Mouse (Mus musculus) midbrain, embryonic 16.5 days (tissue): ENCODE measurements around the gene Nup214. TPM values are rescaled to one million over a fixed set of nuclear protein-coding genes. Genes with fewer than 3 reads are reported as not detected.

Experiments
- ATAC-seq: fragments of 200-750 bp; cut with Nextera tagmentation; 2 replicates; pipeline ENCODE4 v1.8.0; 2017; ENCODE audit warnings: moderate TSS enrichment
- H3K27ac ChIP-seq: fragments of 300-500 bp; sonication (generic); 2 replicates; pipeline ENCODE4 v1.5.1; 2014; ENCODE audit warnings: mild to moderate bottlenecking, low read length, mixed read lengths
- H3K27me3 ChIP-seq: fragments of 300-500 bp; sonication (generic); 2 replicates; pipeline ENCODE4 v1.6.1; 2014; ENCODE audit warnings: low read depth, low read length, mixed read lengths; ENCODE audit not compliant: control insufficient read depth, insufficient read depth
- H3K36me3 ChIP-seq: fragments of 300-500 bp; sonication (generic); 2 replicates; pipeline ENCODE4 v1.6.1; 2014; ENCODE audit warnings: mild to moderate bottlenecking, low read length, moderate library complexity, mixed read lengths; ENCODE audit not compliant: control insufficient read depth, insufficient read depth
- H3K4me1 ChIP-seq: fragments of 300-500 bp; sonication (generic); 2 replicates; pipeline ENCODE4 v1.6.1; 2014; ENCODE audit warnings: mild to moderate bottlenecking, low read length, mixed read lengths; ENCODE audit not compliant: control insufficient read depth, insufficient read depth
- H3K4me2 ChIP-seq: fragments of 300-500 bp; sonication (generic); 2 replicates; pipeline ENCODE4 v1.6.1; 2014; ENCODE audit warnings: mild to moderate bottlenecking, low read length, mixed read lengths
- H3K4me3 ChIP-seq: fragments of 300-500 bp; sonication (generic); 2 replicates; pipeline ENCODE4 v1.5.1; 2014; ENCODE audit warnings: low read depth, mild to moderate bottlenecking, low read length, moderate library complexity, mixed read lengths
- H3K9ac ChIP-seq: fragments of 300-500 bp; sonication (generic); 2 replicates; pipeline ENCODE4 v1.6.1; 2014; ENCODE audit warnings: low read depth, low read length, mixed read lengths
- H3K9me3 ChIP-seq: fragments of 300-500 bp; sonication (generic); replicated peaks from 2 replicates; pipeline ENCODE4 v1.6.1; 2014; ENCODE audit warnings: mild to moderate bottlenecking, low read length, mixed read lengths; ENCODE audit not compliant: control insufficient read depth, poor library complexity, severe bottlenecking
- WGBS: fragments of 180-500 bp; shearing (Covaris S2); extraction: QIAGEN DNeasy Blood & Tissue Kit; methylation state at CpG from one replicate; pipeline ENCODE4 v1.1.7; 2014; 5-methylcytosine and 5-hydroxymethylcytosine counted together
- polyA plus RNA-seq: library from polyadenylated mRNA; unstranded; fragments of >200 nt; fragmentation: Nextera tagmentation; extraction: Ambion mirVana; gene quantifications from 2 replicates; pipeline ENCODE4 v1.2.1, GENCODE M21; 2015

Gene Nup214
- polyA plus RNA-seq, 1 experiment from 2014 or later = 63.9 TPM

DNA sequence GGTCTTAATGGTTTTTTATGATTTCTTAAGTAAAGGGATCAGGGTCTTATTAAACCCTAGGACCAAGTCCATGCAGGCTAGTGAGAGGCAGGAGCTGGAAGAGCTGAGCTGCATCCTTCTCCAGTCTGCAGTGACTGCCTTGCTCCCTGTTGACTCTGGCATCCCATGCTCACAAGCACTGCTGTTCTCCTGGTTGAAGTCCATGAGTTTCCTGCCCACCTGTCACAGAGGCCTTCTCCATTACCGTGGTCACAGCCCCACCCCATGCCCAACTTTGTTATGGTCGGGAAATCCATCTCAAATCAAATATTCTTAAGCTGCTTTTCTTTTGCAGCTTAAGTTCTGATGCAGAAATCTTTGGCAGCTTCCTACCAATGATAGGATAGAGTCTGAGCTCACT lies 66.9 kb downstream of the Nup214 start:
- Histone ChIP-seq H3K4me1 (no peaks in the 10 kb centered on the region), H3K9ac (no peak overlapping the region), H3K36me3 (peaks cover 37% of the 10 kb centered on the region), H3K27ac (no peak overlapping the region), H3K9me3 (no peaks in the 10 kb centered on the region), H3K4me2 (no peak overlapping the region), H3K4me3 (no peak overlapping the region), H3K27me3 (no peaks in the 10 kb centered on the region)
- WGBS = 89% methylated on average over 2 of the region's 2 CpGs
- no peak for ATAC-seq

DNA sequence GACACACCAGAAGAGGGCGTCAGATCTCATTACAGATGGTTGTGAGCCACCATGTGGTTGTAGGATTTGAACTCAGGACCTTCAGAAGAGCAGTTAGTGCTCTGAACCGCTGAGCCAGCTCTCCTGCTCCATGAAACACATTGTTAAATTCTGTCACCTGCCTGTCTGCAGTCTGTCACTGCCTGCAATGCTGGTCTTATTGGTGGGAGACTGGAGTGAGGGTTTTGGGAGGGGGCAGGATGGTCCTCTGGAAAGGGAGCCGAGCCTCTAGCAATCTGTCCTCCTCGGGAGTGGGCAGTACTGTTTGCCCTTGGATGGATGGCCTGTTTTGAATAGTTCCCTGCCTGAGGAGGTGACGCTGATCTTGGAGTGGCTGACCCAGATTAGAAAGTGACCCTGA lies 69.6 kb downstream of the Nup214 start:
- WGBS = 71% methylated on average over 5 of the region's 5 CpGs
- Histone ChIP-seq H3K4me3 (no peak overlapping the region), H3K27me3 (no peaks in the 10 kb centered on the region), H3K36me3 (peaks cover 29% of the 10 kb centered on the region), H3K9ac (no peak overlapping the region), H3K9me3 (no peaks in the 10 kb centered on the region), H3K27ac (no peak overlapping the region), H3K4me2 (no peak overlapping the region), H3K4me1 (no peaks in the 10 kb centered on the region)
- ATAC-seq = no peak

DNA sequence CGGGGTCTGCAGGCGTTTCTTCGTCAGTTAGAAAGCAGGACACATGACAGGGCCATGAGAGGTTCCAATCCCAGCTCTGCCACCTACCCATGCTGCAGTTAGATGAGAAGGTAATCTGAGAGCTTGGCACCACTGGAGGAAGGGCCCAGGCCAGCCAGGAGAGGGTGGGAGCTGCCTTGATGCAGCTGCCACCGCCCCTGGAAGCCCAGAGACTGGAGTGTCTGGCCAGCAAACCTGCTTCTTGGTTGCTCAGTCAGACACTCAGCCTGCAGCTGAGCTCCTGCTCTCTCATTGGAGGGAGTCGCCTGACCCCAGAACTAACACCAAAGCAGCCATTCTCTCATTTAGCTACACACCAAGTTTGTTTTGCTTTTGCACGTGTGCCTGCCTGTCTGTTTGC lies 71.1 kb downstream of the Nup214 start:
- 91% methylated on average over 6 of the region's 6 CpGs for WGBS
- H3K36me3 ChIP-seq = peaks cover 19% of the 10 kb centered on the region
- H3K4me1 ChIP-seq = no peaks in the 10 kb centered on the region
- H3K27me3 ChIP-seq = no peaks in the 10 kb centered on the region
- no peak overlapping the region for H3K9ac ChIP-seq
- ATAC-seq = no peak
- no peak overlapping the region for H3K4me2 ChIP-seq
- no peaks in the 10 kb centered on the region for H3K9me3 ChIP-seq
- no peak overlapping the region for H3K27ac ChIP-seq
- no peak overlapping the region for H3K4me3 ChIP-seq

DNA sequence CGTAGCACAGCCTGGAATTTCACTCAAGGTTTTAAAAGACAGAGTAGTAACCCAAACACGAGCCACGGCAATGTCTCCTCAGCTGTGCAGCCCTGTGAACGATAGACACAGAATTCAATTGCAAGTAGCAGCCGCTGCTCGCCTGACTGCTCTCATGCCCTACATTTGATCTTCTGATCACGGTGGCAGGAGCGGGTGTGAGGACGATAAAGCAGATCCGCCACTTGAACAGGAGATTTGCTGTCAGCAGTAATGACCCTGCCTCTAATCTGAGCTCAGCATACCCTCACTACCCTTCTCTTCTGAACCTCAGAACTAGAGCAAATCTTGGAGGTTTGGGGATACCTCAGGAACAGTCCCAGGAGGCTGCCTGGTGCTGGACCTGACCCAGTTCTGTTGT lies 71.8 kb downstream of the Nup214 start:
- no peak for ATAC-seq
- Histone ChIP-seq H3K27ac (no peak overlapping the region), H3K36me3 (peaks cover 20% of the 10 kb centered on the region), H3K4me2 (no peak overlapping the region), H3K4me1 (no peaks in the 10 kb centered on the region), H3K9me3 (no peaks in the 10 kb centered on the region), H3K9ac (no peak overlapping the region), H3K27me3 (no peaks in the 10 kb centered on the region), H3K4me3 (no peak overlapping the region)
- 83% methylated on average over 10 of the region's 10 CpGs for WGBS

DNA sequence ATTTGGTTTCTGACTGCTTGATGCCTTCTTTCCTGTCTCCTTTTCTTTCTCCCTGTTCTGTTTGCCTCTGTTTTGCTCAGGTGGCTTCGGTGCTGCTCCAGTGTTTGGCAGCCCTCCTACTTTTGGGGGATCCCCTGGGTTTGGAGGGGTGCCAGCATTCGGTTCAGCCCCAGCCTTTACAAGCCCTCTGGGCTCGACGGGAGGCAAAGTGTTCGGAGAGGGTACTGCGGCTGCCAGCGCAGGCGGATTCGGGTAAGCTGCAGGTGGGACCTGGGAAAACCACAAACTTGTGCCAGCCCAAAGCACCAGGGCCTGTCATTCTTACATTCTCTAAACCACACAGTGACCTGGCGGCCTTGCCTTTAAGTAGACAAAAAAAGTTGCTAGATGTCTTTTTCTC lies 73.1 kb downstream of the Nup214 start:
- Histone ChIP-seq H3K4me3 (no peak overlapping the region), H3K36me3 (peaks cover 29% of the 10 kb centered on the region), H3K27ac (no peak overlapping the region), H3K9ac (no peak overlapping the region), H3K27me3 (no peaks in the 10 kb centered on the region), H3K4me2 (no peak overlapping the region), H3K9me3 (no peaks in the 10 kb centered on the region), H3K4me1 (no peaks in the 10 kb centered on the region)
- ATAC-seq = no peak
- 88% methylated on average over 10 of the region's 10 CpGs for WGBS

DNA sequence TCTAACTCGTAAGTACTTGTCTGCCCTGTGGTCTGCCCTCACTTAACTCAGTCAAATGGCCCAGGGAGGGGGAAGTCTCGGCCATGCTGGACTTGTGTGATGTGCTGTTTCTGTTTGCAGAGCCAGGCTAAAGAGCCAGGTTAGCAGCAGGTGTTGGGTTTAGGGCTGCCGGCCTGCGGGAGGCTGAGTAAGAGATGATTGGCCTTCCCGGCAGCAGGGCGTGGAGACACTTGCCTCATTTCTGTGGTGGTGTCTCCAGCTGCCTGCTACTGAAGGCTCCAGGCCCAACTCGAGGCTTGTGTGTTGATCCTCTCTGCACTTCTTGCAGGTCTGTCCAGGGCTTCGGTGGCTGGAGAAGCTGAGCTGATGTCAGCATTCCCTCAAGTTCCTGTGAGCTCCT lies 77.6 kb downstream of the Nup214 start:
- Histone ChIP-seq H3K36me3 (peaks cover 23% of the 10 kb centered on the region), H3K9ac (no peak overlapping the region), H3K4me2 (no peak overlapping the region), H3K4me3 (no peak overlapping the region), H3K4me1 (no peaks in the 10 kb centered on the region), H3K9me3 (no peaks in the 10 kb centered on the region), H3K27me3 (no peaks in the 10 kb centered on the region), H3K27ac (no peak overlapping the region)
- WGBS = 86% methylated on average over 8 of the region's 8 CpGs
- ATAC-seq = no peak

DNA sequence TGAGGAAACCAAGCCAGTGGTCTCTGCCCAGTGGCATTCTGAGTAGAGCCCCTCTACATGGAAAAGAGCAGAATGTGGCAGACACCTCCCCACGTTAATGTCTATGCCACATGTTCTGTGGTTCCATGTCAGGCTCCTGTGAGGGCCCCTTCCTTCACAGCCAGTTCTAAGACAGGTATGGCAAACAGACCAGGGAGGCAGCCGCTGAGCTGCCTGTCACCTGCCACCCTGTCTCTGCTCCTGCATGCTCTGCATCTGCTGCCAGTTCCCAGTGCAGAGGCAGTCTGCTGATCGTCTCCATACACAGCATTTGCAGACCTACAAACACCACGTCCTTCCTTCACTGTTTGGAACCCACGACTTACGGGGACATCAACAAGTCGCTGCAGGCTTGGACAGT lies 78.2 kb downstream of the Nup214 start:
- Histone ChIP-seq H3K9me3 (no peaks in the 10 kb centered on the region), H3K4me3 (no peak overlapping the region), H3K36me3 (peaks cover 21% of the 10 kb centered on the region), H3K4me1 (no peaks in the 10 kb centered on the region), H3K27ac (no peak overlapping the region), H3K9ac (no peak overlapping the region), H3K4me2 (no peak overlapping the region), H3K27me3 (no peaks in the 10 kb centered on the region)
- ATAC-seq = no peak
- WGBS = 95% methylated on average over 7 of the region's 7 CpGs

DNA sequence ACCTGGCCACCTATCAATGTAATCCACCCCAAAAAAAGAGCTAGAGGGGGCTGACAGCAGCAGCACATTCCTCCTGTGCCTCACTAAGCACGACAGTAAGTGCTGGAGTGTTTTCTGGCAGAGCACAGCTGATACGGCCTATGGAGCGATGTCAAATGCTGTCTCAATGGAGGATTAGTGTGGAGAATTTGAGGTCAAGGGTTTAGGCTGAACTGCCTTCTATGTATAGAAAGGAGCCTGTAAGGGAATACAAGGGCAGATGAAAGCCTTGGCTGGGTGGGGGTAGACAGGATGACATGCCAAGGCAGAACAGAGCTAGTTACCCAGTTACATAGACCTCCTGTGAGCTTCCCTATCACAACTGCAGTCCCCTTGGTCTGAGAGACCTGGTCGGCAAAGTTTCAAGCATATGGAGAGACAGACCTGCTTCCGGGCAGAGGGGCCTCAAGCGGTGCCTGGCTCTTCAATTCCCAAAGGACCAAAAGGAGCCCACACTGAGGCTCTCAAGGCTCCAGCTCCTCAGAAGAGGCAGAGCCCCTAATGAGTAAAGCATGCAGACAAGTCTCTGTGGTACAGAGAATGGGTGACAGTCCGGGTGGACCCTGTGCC lies 81.2 kb downstream of the Nup214 start:
- Histone ChIP-seq H3K27ac (no peak overlapping the region), H3K4me2 (no peak overlapping the region), H3K4me3 (no peak overlapping the region), H3K9me3 (no peaks in the 10 kb centered on the region), H3K27me3 (no peaks in the 10 kb centered on the region; the same call in 1 of the 2 replicates), H3K4me1 (no peaks in the 10 kb centered on the region), H3K36me3 (peaks cover 16% of the 10 kb centered on the region), H3K9ac (no peak overlapping the region)
- WGBS = 31% methylated on average over 7 of the region's 7 CpGs
- ATAC-seq = no peak

DNA sequence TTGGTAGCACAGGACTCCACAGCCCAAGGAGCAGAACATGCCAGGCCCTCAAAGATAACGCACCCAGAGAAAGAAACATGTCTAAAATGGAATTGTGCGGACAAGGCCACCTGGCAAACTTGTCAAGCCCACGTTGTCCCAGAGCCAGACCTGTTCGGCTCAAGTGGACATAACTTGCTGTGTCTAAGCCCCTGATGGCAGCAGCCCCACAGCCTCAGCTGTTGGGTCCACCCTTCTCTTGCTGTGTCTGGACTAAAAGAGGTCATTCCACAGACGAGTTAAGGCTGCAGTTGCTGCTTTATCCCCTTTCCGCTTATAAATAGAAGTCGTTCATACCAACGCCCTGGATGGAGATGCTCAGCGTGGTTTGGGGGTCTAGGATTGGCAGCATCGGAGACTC lies 82.3 kb downstream of the Nup214 start:
- ATAC-seq = no peak
- no peak overlapping the region for H3K9ac ChIP-seq
- peaks cover 7% of the 10 kb centered on the region for H3K36me3 ChIP-seq
- no peak overlapping the region for H3K27ac ChIP-seq
- no peaks in the 10 kb centered on the region for H3K4me1 ChIP-seq
- H3K9me3 ChIP-seq = no peaks in the 10 kb centered on the region
- H3K4me2 ChIP-seq = no peak overlapping the region
- WGBS = 89% methylated on average over 10 of the region's 10 CpGs
- no peaks in the 10 kb centered on the region; the same call in 1 of the 2 replicates for H3K27me3 ChIP-seq
- no peak overlapping the region for H3K4me3 ChIP-seq
